Mouse (Mus musculus): ENCODE results near the gene Tsc22d3.
"Not testable (repeated sequence)": the region's sequence is repeated elsewhere in the genome, so short reads cannot be mapped to it uniquely, and the experiment has no call there.

Tsc22d3 gene

GRCm38 (mm10) chrX:140503905-140504304, 96.6 kb downstream of the Tsc22d3 start:
- peak; percentile 81 for DNase-seq (ENCODE audit: extremely low read depth, insufficient read length, low spot score)

GRCm38 (mm10) chrX:140501401-140502301, 98.8 kb downstream of the Tsc22d3 start:
- no peak for DNase-seq (ENCODE audit: extremely low read depth, insufficient read length, low spot score)

GRCm38 (mm10) chrX:140500306-140500705, 100.2 kb downstream of the Tsc22d3 start:
- no peak for DNase-seq (ENCODE audit: extremely low read depth, insufficient read length, low spot score)

GRCm38 (mm10) chrX:140498431-140498830, 102.0 kb downstream of the Tsc22d3 start:
- DNase-seq (ENCODE audit: extremely low read depth, insufficient read length, low spot score), result not testable (repeated sequence)

GRCm38 (mm10) chrX:140494170-140494569, 106.3 kb downstream of the Tsc22d3 start:
- no peak for DNase-seq (ENCODE audit: extremely low read depth, insufficient read length, low spot score)

- no peak for DNase-seq (ENCODE audit: extremely low read depth, insufficient read length, low spot score)
Measured at GRCm38 (mm10) chrX:140493527-140494029, 106.9 kb downstream of the Tsc22d3 start.

- DNase-seq (ENCODE audit: extremely low read depth, insufficient read length, low spot score), result no peak
Measured at GRCm38 (mm10) chrX:140491884-140492571, 108.4 kb downstream of the Tsc22d3 start.

GRCm38 (mm10) chrX:140490203-140490602, 110.3 kb downstream of the Tsc22d3 start:
- DNase-seq (ENCODE audit: extremely low read depth, insufficient read length, low spot score), result no peak

Measured in 3134 (cell line).